Mouse (Mus musculus): ENCODE data around the gene Ceacam18. TPM values are rescaled to one million over a fixed set of nuclear protein-coding genes. Genes with fewer than 3 reads are reported as not detected.

The Ceacam18 gene
- not detected in 2 replicates for polyA plus RNA-seq (2015; fragmentation: Nextera tagmentation; extraction: Ambion mirVana)

- Histone ChIP-seq H3K36me3 (no peaks in the 10 kb centered on the region), H3K4me2 (no peak within 1 kb of the TSS), H3K9ac (no peak within 1 kb of the TSS), H3K9me3 (no peaks in the 10 kb centered on the region), H3K27ac (replicated peaks) (no peak within 1 kb of the TSS), H3K4me1 (replicated peaks) (no peaks in the 10 kb centered on the region), H3K27me3 (no peaks in the 10 kb centered on the region), H3K4me3 (no peak within 1 kb of the TSS)
- 70% methylated on average over 6 of the region's 6 CpGs for WGBS
- ATAC-seq (ENCODE audit: low read depth): no peak
Measured at GRCm38 (mm10) chr7:43634500-43634899, at the start of gene Ceacam18. TSS of gene Ceacam18 (plus strand) at chr7:43634707.

- 90% methylated on average over 5 of the region's 5 CpGs for WGBS
- no peak overlapping the region for H3K27ac ChIP-seq (replicated peaks)
- ATAC-seq (ENCODE audit: low read depth): no peak
- no peak overlapping the region for H3K4me3 ChIP-seq
- peaks cover 27% of the 10 kb centered on the region for H3K4me1 ChIP-seq (replicated peaks)
- no peak overlapping the region for H3K9ac ChIP-seq
- no peaks in the 10 kb centered on the region for H3K27me3 ChIP-seq
- peaks cover 62% of the 10 kb centered on the region for H3K36me3 ChIP-seq
- no peak overlapping the region for H3K4me2 ChIP-seq
- H3K9me3 ChIP-seq: no peaks in the 10 kb centered on the region
Measured at GRCm38 (mm10) chr7:43584790-43585189, 49.7 kb upstream of the Ceacam18 start.

- Histone ChIP-seq H3K27me3 (peaks cover 3% of the 10 kb centered on the region; the same call in 1 of the 2 replicates), H3K9ac (no peak overlapping the region), H3K27ac (replicated peaks) (no peak overlapping the region), H3K4me1 (replicated peaks) (0 out of 2 replicates have a peak, but pooled peaks cover 14% of the 10 kb centered on the region), H3K36me3 (no peaks in the 10 kb centered on the region), H3K4me3 (no peak overlapping the region), H3K9me3 (no peaks in the 10 kb centered on the region), H3K4me2 (no peak overlapping the region)
- 8% methylated on average over 5 of the region's 5 CpGs for WGBS
- ATAC-seq (ENCODE audit: low read depth): no peak
Measured at GRCm38 (mm10) chr7:43601884-43602283, 32.6 kb upstream of the Ceacam18 start.

GRCm38 (mm10) chr7:43606896-43607742 is 27.4 kb upstream of the Ceacam18 start, which contains the start of gene Zfp819:
TSS of gene Zfp819 (plus strand) at chr7:43607169.
- ATAC-seq (ENCODE audit: low read depth): peak; percentile 84
- 18% methylated on average over 41 of the region's 41 CpGs for WGBS
- Histone ChIP-seq H3K27ac (replicated peaks) (no peak within 1 kb of the TSS), H3K27me3 (no peaks in the 10 kb centered on the region), H3K9me3 (no peaks in the 10 kb centered on the region), H3K4me2 (peak within 1 kb of the TSS; percentile 63), H3K9ac (peak within 1 kb of the TSS; percentile 58), H3K4me1 (replicated peaks) (peaks cover 11% of the 10 kb centered on the region; the same call in 1 of the 2 replicates), H3K36me3 (no peaks in the 10 kb centered on the region), H3K4me3 (peak within 1 kb of the TSS; percentile 35)

- H3K4me3 ChIP-seq: no peak overlapping the region
- peak overlapping the region; percentile 63 for H3K4me2 ChIP-seq
- H3K27me3 ChIP-seq: no peaks in the 10 kb centered on the region
- H3K36me3 ChIP-seq: no peaks in the 10 kb centered on the region
- ATAC-seq (ENCODE audit: low read depth): no peak
- 41% methylated on average over 5 of the region's 5 CpGs for WGBS
- no peak overlapping the region for H3K9ac ChIP-seq
- no peak overlapping the region for H3K27ac ChIP-seq (replicated peaks)
- H3K9me3 ChIP-seq: no peaks in the 10 kb centered on the region
- peaks cover 5% of the 10 kb centered on the region; the same call in 1 of the 2 replicates for H3K4me1 ChIP-seq (replicated peaks)
Measured at GRCm38 (mm10) chr7:43607743-43608287, 26.7 kb upstream of the Ceacam18 start.

GRCm38 (mm10) chr7:43608316-43608824 is 26.1 kb upstream of the Ceacam18 start:
- Histone ChIP-seq H3K4me1 (replicated peaks) (peaks cover 5% of the 10 kb centered on the region; the same call in 1 of the 2 replicates), H3K36me3 (no peaks in the 10 kb centered on the region), H3K9me3 (no peaks in the 10 kb centered on the region), H3K4me3 (no peak overlapping the region), H3K27ac (replicated peaks) (no peak overlapping the region), H3K27me3 (no peaks in the 10 kb centered on the region), H3K9ac (no peak overlapping the region), H3K4me2 (no peak overlapping the region)
- 80% methylated on average over 7 of the region's 7 CpGs for WGBS
- no peak for ATAC-seq (ENCODE audit: low read depth)

- 84% methylated on average over 14 of the region's 14 CpGs for WGBS
- no peaks in the 10 kb centered on the region for H3K4me1 ChIP-seq (replicated peaks)
- no peak overlapping the region for H3K9ac ChIP-seq
- H3K4me2 ChIP-seq: no peak overlapping the region
- no peaks in the 10 kb centered on the region for H3K9me3 ChIP-seq
- no peak for ATAC-seq (ENCODE audit: low read depth)
- H3K27ac ChIP-seq (replicated peaks): no peak overlapping the region
- H3K36me3 ChIP-seq: no peaks in the 10 kb centered on the region
- H3K4me3 ChIP-seq: no peak overlapping the region
- H3K27me3 ChIP-seq: no peaks in the 10 kb centered on the region
Measured at GRCm38 (mm10) chr7:43613816-43614551, 20.5 kb upstream of the Ceacam18 start.

GRCm38 (mm10) chr7:43622927-43623326 is 11.6 kb upstream of the Ceacam18 start:
- 84% methylated on average over 7 of the region's 7 CpGs for WGBS
- Histone ChIP-seq H3K4me3 (no peak overlapping the region), H3K9ac (no peak overlapping the region), H3K9me3 (no peaks in the 10 kb centered on the region), H3K36me3 (no peaks in the 10 kb centered on the region), H3K27ac (replicated peaks) (no peak overlapping the region), H3K27me3 (no peaks in the 10 kb centered on the region), H3K4me2 (no peak overlapping the region), H3K4me1 (replicated peaks) (peaks cover 5% of the 10 kb centered on the region; the same call in 1 of the 2 replicates)
- no peak for ATAC-seq (ENCODE audit: low read depth)

- peak overlapping the region; percentile 29 for H3K4me2 ChIP-seq
- H3K9ac ChIP-seq: peak overlapping the region; percentile 41; the same call in 1 of the 2 replicates
- H3K9me3 ChIP-seq: no peaks in the 10 kb centered on the region
- whole genome bisulfite sequencing: 16% methylated on average over 10 of the region's 10 CpGs
- H3K27ac ChIP-seq (replicated peaks): no peak overlapping the region
- peak; percentile 47; the same call in 1 of the 2 replicates for ATAC-seq (ENCODE audit: low read depth)
- H3K4me1 ChIP-seq (replicated peaks): peaks cover 5% of the 10 kb centered on the region; the same call in 1 of the 2 replicates
- H3K4me3 ChIP-seq: no peak overlapping the region
- H3K27me3 ChIP-seq: no peaks in the 10 kb centered on the region
- H3K36me3 ChIP-seq: no peaks in the 10 kb centered on the region
Measured at GRCm38 (mm10) chr7:43623819-43624218, 10.7 kb upstream of the Ceacam18 start.

GRCm38 (mm10) chr7:43625065-43625464 is 9.4 kb upstream of the Ceacam18 start:
- H3K36me3 ChIP-seq: no peaks in the 10 kb centered on the region
- ATAC-seq (ENCODE audit: low read depth): no peak
- no peak overlapping the region for H3K9ac ChIP-seq
- H3K9me3 ChIP-seq: no peaks in the 10 kb centered on the region
- H3K27ac ChIP-seq (replicated peaks): no peak overlapping the region
- WGBS: 61% methylated on average over 3 of the region's 3 CpGs
- peaks cover 5% of the 10 kb centered on the region; the same call in 1 of the 2 replicates for H3K4me1 ChIP-seq (replicated peaks)
- no peak overlapping the region for H3K4me2 ChIP-seq
- H3K4me3 ChIP-seq: no peak overlapping the region
- no peaks in the 10 kb centered on the region for H3K27me3 ChIP-seq

GRCm38 (mm10) chr7:43625794-43626422 is 8.6 kb upstream of the Ceacam18 start:
- Histone ChIP-seq H3K4me2 (no peak overlapping the region), H3K4me1 (replicated peaks) (peaks cover 5% of the 10 kb centered on the region; the same call in 1 of the 2 replicates), H3K9me3 (no peaks in the 10 kb centered on the region), H3K36me3 (no peaks in the 10 kb centered on the region), H3K4me3 (no peak overlapping the region), H3K9ac (no peak overlapping the region), H3K27me3 (no peaks in the 10 kb centered on the region), H3K27ac (replicated peaks) (no peak overlapping the region)
- no peak for ATAC-seq (ENCODE audit: low read depth)
- WGBS: 88% methylated on average over 8 of the region's 8 CpGs

Data from neural tube, embryonic 13.5 days (tissue).